Mouse (Mus musculus): ENCODE measurements around the gene Cfap221. TPM values are rescaled to one million over a fixed set of nuclear protein-coding genes. Genes with fewer than 3 reads are reported as not detected.

The Cfap221 gene
- total RNA-seq, 2 experiments from 2014 or later = not detected

DNA sequence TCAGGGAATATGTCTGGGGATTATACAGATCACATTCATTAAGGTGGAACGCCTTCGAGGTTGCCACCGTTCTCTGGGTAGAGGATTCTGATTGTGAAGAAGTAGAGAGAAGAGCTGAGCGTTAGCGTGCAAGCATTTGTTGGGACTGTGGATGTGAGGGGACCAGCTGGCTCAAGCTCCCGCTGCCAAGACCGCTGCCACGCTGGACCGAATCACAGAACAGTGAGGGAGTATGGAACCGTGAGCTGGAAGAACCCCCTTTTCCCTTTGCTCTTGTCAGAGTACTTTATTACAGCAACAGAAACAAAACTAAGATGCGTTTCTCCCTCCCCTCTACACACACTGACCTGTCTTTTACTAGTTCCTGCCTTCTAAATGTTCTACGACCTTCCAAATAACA is 15.6 kb upstream of the Cfap221 start:
- intact Hi-C loops (cut with DNase I) = loop anchor here (5.0 kb wide), 2 partner anchors 195 to 465 kb away; no protein-coding TSS in a partner anchor
- no peak for DNase-seq

DNA sequence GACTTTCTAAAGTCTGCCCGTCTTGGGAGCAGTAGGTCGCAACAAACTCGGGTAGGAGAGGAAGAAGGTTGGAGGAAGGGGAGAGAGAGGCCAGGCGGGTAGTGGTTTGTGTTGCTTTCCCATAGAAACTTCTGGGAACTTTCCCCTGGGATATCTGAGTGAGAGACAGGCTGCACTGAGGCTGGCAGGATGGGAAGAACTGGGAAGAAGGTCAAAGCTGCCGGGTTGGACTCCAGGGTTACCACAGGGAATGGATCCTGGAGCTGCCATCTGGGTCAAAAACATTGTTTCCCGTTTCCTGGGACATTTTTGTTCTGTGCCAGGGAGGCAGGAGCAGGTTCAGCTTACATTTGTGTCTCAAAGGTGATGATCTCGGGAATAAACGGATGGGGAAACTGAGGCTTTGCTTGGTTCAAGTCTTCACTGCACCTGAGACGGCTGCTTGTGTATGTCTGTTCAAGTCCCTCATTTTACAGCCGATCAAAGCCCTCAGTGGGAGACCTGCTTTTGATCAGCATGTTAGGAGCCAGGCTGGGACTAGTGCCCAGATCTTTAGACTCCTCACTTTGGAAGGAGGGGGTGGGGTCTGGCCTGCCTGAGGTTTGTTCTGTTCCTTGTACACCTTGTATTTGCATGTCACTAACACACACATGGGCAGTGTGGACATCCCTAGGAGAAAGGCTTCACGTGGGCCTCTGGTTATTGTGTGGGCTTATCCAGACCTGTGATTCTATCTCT is 11.0 kb upstream of the Cfap221 start:
- no peak for DNase-seq
- intact Hi-C loops (cut with DNase I) = no loop called here

- no peak for DNase-seq
- intact Hi-C loops (cut with DNase I) = no loop called here
Observed at GRCm38 (mm10) chr1:120006844-120007790, 10.1 kb upstream of the Cfap221 start, which contains the start of gene Sctr. Sctr (plus strand) TSS chr1:120006894.

DNA sequence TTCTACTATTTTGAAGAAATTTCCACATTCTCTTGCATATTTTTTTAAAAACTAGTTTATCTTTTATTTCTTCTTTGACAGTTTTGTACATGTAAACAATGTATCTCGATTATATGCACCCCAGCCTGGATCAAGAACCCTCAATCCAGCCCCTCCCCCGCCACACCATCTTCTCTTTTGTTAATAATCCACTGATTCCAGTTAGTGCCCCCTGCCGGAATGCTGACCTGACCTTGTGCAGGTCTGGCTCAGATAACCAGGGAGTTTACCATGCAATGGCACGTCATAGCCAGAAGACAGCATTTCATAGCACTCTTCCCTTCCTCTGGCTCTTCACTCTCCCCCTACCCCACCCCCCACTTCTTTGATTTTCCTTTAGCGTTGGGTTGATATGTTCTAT is 610 bp upstream of the Cfap221 start:
- no peak for DNase-seq
- intact Hi-C loops (cut with DNase I) = no loop called here

DNA sequence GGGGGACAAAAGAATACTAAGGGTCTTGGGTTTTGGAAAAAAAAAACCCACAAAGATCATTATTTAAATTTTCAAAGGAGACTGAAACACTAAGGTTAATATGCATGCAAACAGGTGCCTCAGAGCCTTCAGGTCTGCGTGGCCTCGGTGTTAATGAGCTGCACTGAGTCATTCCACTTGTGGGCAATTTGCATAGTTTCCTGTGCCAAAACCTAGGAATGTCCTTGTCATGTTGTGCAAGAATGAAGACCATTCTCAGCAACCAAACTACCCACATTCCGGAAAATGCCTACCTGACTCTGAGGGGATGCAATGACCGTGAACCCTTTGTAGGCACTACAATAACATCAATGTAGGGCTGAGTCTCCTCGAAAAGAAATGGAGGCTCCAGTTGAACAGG is 10.5 kb downstream of the Cfap221 start:
- intact Hi-C loops (cut with DNase I) = no loop called here
- no peak for DNase-seq

GRCm38 (mm10) chr1:119975141-119975540 is 21.9 kb downstream of the Cfap221 start:
- intact Hi-C loops (cut with DNase I) = no loop called here

DNA sequence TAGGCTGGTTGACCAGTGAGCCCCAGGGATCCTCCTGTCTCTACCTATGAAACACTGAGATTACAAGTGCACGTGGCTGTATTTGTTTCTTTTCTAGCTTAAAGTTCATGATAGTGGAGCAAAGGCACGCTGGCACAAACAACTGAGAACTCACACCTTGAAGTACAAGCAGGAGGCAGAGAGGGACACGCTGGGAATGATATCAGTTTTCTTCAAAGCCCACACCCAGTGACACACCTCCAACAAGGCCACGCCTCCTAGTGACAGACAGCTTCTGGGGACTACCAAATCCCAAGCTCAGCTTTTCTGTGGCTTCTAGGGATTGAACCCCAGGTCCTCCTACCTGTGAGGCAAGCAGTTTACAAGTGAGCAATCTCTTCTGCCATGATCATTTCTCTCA is 23.9 kb downstream of the Cfap221 start:
- intact Hi-C loops (cut with DNase I) = no loop called here
- DNase-seq = no peak

More at GRCm38 (mm10) chr1:119975141-119975540, 21.9 kb downstream of the Cfap221 start:
- no peak for DNase-seq

DNA sequence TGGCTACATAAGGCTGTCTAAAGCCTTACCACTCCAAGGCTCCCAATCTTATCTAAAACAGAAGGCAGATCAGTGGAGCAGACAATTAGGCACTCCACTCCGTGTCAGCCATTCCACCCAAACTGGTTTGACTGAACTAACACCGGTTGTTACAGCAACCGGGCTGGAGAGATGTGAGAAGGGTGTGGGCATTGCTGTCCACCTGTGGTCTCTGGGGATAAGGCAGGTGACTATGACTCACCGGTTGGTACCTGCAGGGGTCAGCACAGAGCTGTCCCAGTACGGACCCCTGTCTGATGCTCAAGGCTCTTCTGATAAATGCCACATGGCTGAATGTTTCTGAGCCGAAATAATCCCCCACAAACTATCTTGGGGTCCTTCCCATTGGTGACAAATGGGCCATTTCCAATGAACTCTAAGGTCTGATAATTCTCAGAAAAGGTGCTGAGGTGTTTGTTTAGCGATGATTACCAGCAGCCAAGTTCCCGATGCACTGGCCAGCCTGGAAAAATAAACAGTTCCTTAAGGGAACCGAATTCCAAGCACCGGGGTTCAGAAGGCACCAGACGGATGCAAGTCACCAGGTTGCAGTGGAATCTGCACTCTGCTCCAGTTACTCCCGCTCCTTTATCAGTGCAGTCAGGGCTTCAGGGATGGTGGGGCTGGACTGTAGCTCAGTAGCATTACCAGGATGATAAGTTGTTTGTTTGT is 31.1 kb downstream of the Cfap221 start:
- no peak for DNase-seq
- intact Hi-C loops (cut with DNase I) = no loop called here

GRCm38 (mm10) chr1:119959920-119960319 is 37.1 kb downstream of the Cfap221 start:
- no peak for DNase-seq
- intact Hi-C loops (cut with DNase I) = no loop called here

DNA sequence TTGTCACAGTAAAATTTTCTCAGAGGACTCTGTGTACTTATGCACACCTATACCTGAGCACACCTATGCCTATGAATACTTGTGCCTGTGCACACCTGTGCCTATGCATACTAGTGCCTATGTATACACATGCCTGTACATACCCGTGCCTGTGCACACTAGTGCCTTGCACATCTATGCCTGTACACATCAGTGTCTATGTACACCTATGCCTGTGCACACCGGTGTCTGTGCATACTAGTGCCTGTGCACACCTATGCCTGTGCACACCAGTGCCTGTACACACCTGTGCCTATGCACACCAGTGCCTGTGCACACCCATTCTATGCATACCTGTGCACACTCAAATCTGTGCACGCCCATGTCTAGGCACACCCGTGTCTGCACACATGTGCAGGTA is 37.6 kb downstream of the Cfap221 start:
- intact Hi-C loops (cut with DNase I) = no loop called here
- no peak for DNase-seq

DNA sequence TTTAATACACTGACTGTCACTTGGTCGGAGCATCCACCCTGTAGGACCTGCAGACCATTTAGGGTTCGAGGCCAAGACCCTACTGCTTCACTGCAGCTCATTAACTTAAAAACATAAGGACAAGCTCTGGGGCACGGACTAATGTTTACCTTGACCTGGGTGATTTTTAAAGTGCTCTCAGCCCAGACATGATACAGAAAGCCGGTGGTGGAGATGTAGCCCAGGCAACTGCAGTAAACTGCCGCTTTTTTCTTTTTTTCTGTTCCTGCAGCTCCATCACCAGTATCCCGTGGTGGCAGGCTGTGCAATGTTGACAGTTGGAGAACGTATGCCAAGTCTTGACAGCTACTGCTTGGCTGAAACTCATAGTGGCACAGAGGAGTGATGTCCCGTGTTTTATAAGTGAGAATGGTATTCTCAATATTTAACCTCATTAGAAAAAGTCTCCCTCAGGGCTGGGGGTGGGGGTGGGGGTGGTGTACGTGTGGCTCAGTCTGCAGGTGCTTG is 39.3 kb downstream of the Cfap221 start:
- intact Hi-C loops (cut with DNase I) = no loop called here
- DNase-seq = no peak

DNA sequence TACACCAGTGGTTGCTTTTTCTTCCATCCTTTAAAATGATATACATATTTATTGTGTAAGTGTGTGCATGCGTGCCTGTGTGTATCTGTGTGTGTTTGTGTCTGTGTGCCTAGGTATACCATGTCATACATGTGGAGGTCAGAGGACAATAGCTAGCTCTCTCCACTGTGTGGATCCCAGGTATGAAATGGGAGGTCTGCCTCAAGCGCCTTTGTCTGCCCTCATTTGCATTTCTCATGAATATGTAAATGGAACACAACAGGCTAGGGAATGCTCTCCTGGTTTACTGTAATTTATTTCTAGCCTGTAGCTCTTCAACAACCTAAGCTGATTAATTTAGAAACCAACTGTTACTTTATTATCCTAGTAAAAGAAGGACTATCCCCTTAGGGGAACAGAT is 42.4 kb downstream of the Cfap221 start:
- intact Hi-C loops (cut with DNase I) = no loop called here

GRCm38 (mm10) chr1:119953456-119953855 is 43.6 kb downstream of the Cfap221 start:
- intact Hi-C loops (cut with DNase I) = no loop called here
- DNase-seq = no peak

More for the DNA sequence above, 42.4 kb downstream of the Cfap221 start:
- no peak for DNase-seq

GRCm38 (mm10) chr1:119950086-119950485 is 46.9 kb downstream of the Cfap221 start:
- intact Hi-C loops (cut with DNase I) = no loop called here
- no peak for DNase-seq

DNA sequence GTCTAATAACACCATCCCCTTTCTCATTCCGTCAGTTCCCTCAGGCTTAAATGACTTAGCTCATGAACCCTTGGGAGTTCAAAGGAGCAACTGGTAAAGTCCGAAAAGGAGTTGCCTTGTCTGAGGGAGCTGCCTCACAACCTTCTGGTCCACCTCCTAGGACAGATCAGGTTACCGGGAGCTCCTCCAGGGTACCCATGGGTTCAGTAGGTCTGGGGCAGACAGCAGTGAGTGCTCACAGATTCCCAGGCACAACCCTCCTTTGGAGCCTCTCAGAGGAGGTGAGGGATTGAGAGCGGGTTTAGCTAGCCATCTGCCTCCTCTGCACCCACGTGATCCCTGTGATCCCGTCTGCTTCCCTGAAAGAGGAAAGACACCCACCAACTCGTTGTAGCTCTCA is 60.2 kb downstream of the Cfap221 start:
- intact Hi-C loops (cut with DNase I) = no loop called here
- no peak for DNase-seq

DNA sequence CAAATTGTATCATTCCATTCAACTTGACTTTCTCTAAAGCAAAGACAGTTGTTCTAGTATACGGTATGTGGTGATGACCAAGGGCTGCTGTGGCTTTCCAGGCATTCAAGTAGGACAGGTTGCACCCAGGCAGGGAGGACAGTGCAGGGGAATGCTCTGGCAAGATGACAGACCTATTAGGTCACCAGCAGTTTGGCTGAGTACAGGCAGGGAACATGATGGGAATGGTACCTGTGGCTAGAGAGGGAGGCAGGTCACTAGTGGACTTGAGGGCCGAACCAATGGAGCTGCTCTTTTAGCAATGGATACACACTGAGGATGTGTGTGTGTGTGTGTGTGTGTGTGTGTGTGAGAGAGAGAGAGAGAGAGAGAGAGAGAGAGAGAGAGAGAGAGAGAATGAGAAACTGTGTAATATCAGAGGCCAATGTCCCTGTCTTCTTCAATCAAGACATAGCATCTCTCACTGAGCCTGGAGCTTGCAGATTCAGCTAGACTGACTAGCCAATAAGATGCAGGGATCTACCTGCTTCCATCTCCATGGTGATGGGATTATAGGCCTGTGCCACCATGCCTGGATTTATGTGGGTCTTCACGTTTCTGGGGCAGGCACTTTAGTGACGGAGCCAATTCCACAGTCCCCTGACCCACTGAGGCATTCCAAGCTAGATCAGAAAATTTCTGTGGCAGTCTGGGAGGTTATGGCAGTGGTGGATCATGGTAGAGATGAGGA is 65.4 kb downstream of the Cfap221 start:
- intact Hi-C loops (cut with DNase I) = loop anchor here (2.0 kb wide), 1 partner anchor 383 kb away; no protein-coding TSS in a partner anchor
- no peak for DNase-seq

DNA sequence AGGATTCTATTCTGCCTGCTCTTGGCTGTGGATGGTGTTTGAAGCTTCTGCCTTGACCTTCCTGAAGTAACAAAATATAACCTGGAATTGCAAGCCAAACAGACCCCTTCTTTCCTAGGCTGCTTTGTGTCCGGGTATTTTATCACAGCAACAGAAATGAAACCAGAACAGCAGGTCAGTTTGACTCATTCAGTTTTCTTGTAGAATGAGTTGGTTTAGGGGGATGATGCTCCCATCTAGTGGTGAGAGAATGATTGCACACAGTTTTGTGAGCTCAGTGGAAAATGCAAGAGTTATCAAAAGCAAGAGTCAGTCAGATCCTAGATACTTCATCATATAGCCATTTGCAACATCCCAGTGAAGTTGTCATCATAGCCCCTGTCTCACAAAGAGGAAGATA is 67.3 kb downstream of the Cfap221 start:
- no peak for DNase-seq

GRCm38 (mm10) chr1:119919299-119919698 is 77.7 kb downstream of the Cfap221 start:
- no peak for DNase-seq
- intact Hi-C loops (cut with DNase I) = no loop called here

More for the DNA sequence above, 67.3 kb downstream of the Cfap221 start:
- intact Hi-C loops (cut with DNase I) = loop anchor here (2.0 kb wide), 2 partner anchors 111 to 381 kb away; no protein-coding TSS in a partner anchor

GRCm38 (mm10) chr1:119916823-119917371 is 80.1 kb downstream of the Cfap221 start:
- intact Hi-C loops (cut with DNase I) = no loop called here
- DNase-seq = no peak
